Mouse (Mus musculus) kidney, postnatal 0 days (tissue): ENCODE results near the gene Ppp1r1b. TPM values are rescaled to one million over a fixed set of nuclear protein-coding genes. Genes with fewer than 3 reads are reported as not detected.

Source experiments
- ATAC-seq: fragments of 200-750 bp; cut with Nextera tagmentation; replicated peaks from 2 replicates; pipeline ENCODE4 v1.8.0; 2017; ENCODE audit warnings: low read depth, moderate number of reproducible peaks, moderate TSS enrichment, moderate library complexity; ENCODE audit not compliant: low FRiP score
- DNase-seq: peaks from one replicate; pipeline ENCODE4 v3.0.0-alpha.2; 2016; ENCODE audit warnings: low spot score
- H3K27ac ChIP-seq: fragments of 300-500 bp; sonication (generic); 2 replicates; pipeline ENCODE4 v1.5.1; 2014; ENCODE audit warnings: mild to moderate bottlenecking
- H3K27me3 ChIP-seq: fragments of 300-500 bp; sonication (generic); 2 replicates; pipeline ENCODE4 v1.6.1; 2014; ENCODE audit warnings: low read length, mixed read lengths; ENCODE audit not compliant: insufficient read depth
- H3K36me3 ChIP-seq: fragments of 300-500 bp; sonication (generic); 2 replicates; pipeline ENCODE4 v1.6.1; 2014; ENCODE audit warnings: low read length, mixed read lengths; ENCODE audit not compliant: insufficient read depth
- H3K4me1 ChIP-seq: fragments of 300-500 bp; sonication (generic); replicated peaks from 2 replicates; pipeline ENCODE4 v1.6.1; 2014; ENCODE audit warnings: antibody characterized with exemption, low read length, mixed read lengths; ENCODE audit not compliant: insufficient read depth
- H3K4me2 ChIP-seq: fragments of 300-500 bp; sonication (generic); 2 replicates; pipeline ENCODE4 v1.6.1; 2014; ENCODE audit warnings: mild to moderate bottlenecking, low read length, moderate library complexity, mixed read lengths
- H3K4me3 ChIP-seq: fragments of 300-500 bp; sonication (generic); replicated peaks from 2 replicates; pipeline ENCODE4 v1.5.1; 2014; ENCODE audit warnings: low read depth, low read length
- H3K9ac ChIP-seq: fragments of 300-500 bp; sonication (generic); 2 replicates; pipeline ENCODE4 v1.6.1; 2014; ENCODE audit warnings: low read depth, low read length
- H3K9me3 ChIP-seq: fragments of 300-500 bp; sonication (generic); replicated peaks from 2 replicates; pipeline ENCODE4 v1.6.1; 2016; ENCODE audit warnings: low read length, inconsistent platforms, mixed read lengths
- CTCF ChIP-seq: IDR thresholded peaks from 2 replicates; pipeline ENCODE4 v1.5.1; 2016; ENCODE audit warnings: antibody characterized with exemption, low read depth, mild to moderate bottlenecking, moderate library complexity
- WGBS: fragments of 180-500 bp; shearing (Covaris S2); extraction: QIAGEN DNeasy Blood & Tissue Kit; methylation state at CpG from one replicate; pipeline ENCODE4 v1.1.7; 2014; 5-methylcytosine and 5-hydroxymethylcytosine counted together
- polyA plus RNA-seq: library from polyadenylated mRNA; unstranded; fragments of >200 nt; fragmentation: Nextera tagmentation; extraction: Ambion mirVana; gene quantifications from 2 replicates; pipeline ENCODE4 v1.2.1, GENCODE M21; 2015

The Ppp1r1b gene
- polyA plus RNA-seq, 1 experiment from 2014 or later: 12.1 TPM

DNA sequence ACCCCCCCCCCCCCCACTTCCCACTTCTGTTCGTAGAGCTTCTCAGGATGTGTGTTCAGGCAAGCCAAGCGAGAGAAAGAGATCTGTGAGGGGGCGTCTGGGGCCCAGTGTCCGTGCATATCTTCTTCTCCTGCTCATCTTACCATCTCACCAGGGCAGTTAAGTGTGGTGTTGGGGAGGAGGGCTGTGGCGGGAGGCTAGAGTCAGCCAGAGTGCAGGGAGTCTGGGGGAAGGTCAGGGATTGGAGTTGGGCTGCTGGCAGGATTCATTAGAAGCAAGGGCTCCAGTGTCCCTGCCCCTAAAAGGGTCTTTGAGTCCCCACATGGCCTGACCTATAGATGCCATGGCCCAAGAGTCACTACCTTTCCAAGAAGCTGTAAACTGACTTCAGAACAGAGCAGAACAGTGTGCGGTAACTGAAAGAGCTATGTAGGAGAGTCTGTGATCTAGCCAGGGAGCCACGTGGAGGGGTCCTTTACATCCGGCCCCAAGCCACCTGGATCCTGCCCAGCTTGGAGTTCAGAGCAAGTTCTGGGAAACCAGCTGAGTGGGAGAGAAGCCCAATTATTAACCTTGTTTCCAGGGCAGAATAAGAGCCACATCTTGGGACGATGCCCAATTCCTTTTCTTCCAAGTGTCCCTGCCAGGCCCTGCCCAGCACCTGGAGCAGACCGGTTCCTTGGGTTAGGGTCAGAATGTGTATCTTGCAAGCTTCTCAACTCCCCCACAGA lies 24.9 kb upstream of the Ppp1r1b start:
- DNase-seq (no peak), ATAC-seq (no peak)
- Histone ChIP-seq H3K9me3 (no peaks in the 10 kb centered on the region), H3K9ac (no peak overlapping the region), H3K36me3 (no peaks in the 10 kb centered on the region), H3K4me2 (no peak overlapping the region), H3K27me3 (peaks cover 96% of the 10 kb centered on the region), H3K4me1 (peaks cover 13% of the 10 kb centered on the region), H3K27ac (no peak overlapping the region), H3K4me3 (no peak overlapping the region)
- 2% methylated on average over 10 of the region's 10 CpGs for WGBS
- TF ChIP-seq CTCF: no peak

DNA sequence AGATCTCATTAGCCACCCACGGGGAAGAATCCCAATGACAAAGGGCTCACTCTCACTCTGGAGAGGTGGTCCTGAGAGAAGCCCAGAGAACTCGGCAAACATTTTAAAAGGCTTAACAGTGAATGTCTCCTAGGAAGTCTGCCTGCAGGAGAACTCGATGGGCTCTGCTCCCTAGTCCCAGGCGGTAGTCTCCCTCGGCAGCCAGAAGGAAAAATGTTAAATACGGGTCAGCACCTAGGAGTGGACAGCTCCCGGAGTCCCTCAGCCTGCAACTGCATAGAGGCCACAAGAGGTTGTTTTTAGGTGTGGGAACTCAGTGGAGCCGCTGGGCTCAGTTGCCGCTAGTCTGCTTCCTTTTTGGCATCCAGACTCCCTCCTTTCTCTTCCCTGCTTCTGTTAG lies 24.3 kb upstream of the Ppp1r1b start:
- TF ChIP-seq CTCF: no peak

DNA sequence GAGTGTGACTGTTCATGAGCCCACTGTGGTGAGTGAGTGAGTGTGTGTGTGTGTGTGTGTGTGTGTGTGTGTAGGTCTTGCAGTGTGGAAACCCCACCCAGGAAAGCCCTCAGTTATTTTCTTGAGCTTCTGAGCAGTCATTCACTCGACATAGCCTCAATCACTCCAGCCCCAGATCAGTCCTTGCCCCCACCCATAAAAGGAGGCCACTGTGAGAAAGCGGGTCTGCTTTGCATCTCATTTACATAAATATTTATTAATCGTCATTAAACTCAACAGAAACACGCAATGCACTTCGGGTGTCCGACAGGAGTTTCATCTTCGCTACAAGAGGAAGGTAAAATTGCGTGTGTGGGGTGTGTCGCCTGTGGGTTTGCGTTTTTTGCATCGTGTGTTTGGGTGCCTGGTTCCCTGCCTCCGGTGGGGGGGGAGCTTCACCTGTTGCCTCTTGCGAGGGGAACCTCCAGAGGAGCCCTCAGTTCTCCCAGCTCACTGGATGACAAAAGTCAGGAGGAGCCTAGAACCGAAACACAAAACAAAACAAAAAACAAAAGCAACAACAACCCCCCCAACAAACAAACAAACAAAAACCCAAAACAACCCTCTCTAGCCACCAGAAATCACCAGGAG lies 22.9 kb upstream of the Ppp1r1b start:
- Histone ChIP-seq H3K9me3 (no peaks in the 10 kb centered on the region), H3K27me3 (peaks cover 97% of the 10 kb centered on the region), H3K4me1 (peaks cover 14% of the 10 kb centered on the region), H3K36me3 (no peaks in the 10 kb centered on the region), H3K27ac (no peak overlapping the region), H3K4me3 (no peak overlapping the region), H3K4me2 (no peak overlapping the region), H3K9ac (no peak overlapping the region)
- ATAC-seq (no peak), DNase-seq (no peak)
- 2% methylated on average over 14 of the region's 14 CpGs for WGBS
- no peak for TF ChIP-seq CTCF

More for the DNA sequence above, 24.3 kb upstream of the Ppp1r1b start:
- peak; percentile 70 for DNase-seq
- Histone ChIP-seq H3K4me2 (no peak overlapping the region), H3K4me1 (peaks cover 14% of the 10 kb centered on the region), H3K4me3 (no peak overlapping the region), H3K9me3 (no peaks in the 10 kb centered on the region), H3K27me3 (peaks cover 96% of the 10 kb centered on the region), H3K9ac (no peak overlapping the region), H3K36me3 (no peaks in the 10 kb centered on the region), H3K27ac (no peak overlapping the region)
- ATAC-seq: no peak
- under 1% methylated on average over 9 of the region's 9 CpGs for WGBS

DNA sequence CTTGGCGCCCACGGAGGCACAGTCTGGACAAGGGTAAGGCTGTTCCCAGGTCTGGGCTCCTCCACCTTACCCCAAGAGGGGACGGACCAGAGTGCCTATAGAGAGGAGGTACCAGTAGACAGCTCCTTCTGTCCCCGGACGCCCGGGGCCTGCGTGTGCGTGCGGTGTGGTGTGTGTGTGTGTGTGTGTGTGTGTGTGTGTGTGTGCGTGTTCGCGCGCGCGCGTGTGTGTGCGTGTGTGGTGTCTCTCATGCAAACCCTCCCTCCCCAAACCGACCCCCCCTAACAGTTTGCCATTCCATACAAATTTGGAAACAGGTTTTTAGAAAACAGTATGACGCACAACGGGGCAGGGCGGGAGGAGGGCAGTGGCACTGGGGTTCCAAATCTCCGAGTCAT lies 22.4 kb upstream of the Ppp1r1b start:
- TF ChIP-seq CTCF: no peak
- Histone ChIP-seq H3K4me1 (peaks cover 14% of the 10 kb centered on the region), H3K4me2 (no peak overlapping the region), H3K9me3 (no peaks in the 10 kb centered on the region), H3K36me3 (no peaks in the 10 kb centered on the region), H3K27ac (no peak overlapping the region), H3K27me3 (peaks cover 98% of the 10 kb centered on the region), H3K4me3 (no peak overlapping the region), H3K9ac (no peak overlapping the region)
- 2% methylated on average over 21 of the region's 22 CpGs for WGBS
- no peak for ATAC-seq
- no peak for DNase-seq

DNA sequence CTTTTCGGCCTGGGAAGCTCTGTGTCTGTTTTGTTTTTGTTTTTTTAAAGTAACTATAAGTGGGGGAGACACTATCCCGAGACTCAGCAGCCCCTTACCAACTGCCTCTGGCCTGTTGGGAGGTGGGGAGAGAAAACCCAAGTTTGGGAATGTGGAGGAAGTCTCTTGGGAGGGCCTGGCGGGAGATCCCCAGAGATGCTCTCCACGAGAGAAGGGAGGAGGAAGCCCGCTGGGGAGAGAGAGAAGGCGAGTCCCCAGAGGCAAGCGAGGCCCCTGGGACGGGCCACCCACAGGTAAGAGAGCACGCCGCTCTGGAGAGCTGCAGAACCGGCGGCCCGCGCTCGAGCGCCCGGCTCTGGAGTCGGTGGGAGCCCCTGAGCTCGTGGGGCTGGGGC lies 21.5 kb upstream of the Ppp1r1b start:
- ATAC-seq (no peak), DNase-seq (no peak)
- peak overlapping the region; percentile 28; the same call in 1 of the 2 replicates for H3K4me3 ChIP-seq
- H3K27ac ChIP-seq: no peak overlapping the region
- no peak overlapping the region for H3K9ac ChIP-seq
- TF ChIP-seq CTCF: no peak
- H3K4me2 ChIP-seq: peak overlapping the region; percentile 39; the same call in 1 of the 2 replicates
- peaks cover 14% of the 10 kb centered on the region for H3K4me1 ChIP-seq
- no peaks in the 10 kb centered on the region for H3K36me3 ChIP-seq
- WGBS: 1% methylated on average over 19 of the region's 19 CpGs
- H3K27me3 ChIP-seq: peaks cover 98% of the 10 kb centered on the region
- H3K9me3 ChIP-seq: no peaks in the 10 kb centered on the region

DNA sequence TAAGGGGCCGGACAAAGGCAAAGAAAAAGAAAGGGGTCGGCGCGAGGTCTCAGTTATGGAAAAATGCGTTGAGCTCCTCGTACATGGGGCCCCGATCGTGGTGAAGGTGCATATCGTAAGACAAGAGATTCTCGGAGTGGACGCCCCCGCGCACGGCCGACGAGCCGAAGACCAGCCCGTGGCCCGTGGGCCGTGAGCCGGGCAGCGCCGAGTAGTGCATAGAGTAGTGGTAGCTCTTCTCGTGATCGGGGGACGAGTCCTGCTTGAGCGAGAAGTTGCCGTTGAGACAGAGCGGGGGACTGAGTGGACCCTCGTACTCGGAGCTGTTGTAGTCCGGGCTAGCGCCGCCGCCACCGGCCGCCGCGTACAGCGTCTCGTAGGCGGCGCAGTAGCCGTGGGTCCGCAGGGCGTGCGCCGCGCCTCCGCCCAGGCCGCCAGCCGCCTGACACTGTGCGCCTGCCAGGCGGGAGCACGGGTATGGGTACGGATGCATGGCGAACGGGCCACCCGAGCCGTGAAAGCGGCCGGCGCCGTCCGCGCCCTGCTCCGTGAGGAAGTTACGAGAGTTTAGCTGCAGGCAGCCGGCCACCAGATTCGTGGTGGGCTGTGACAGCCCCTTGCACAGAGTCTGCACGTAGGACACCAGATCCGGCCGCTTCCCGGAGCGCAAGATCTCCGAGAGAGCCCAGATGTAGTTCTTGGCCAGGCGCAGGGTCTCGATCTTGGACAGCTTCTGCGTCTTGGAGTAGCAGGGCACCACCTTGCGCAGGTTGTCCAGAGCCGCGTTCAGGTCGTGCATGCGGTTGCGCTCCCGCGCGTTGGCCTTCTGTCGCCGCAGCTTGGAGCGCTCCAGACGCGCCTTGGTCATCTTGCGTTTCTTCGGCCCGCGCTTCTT lies 20.8 kb upstream of the Ppp1r1b start:
- Histone ChIP-seq H3K4me3 (peak overlapping the region; percentile 28), H3K27ac (no peak overlapping the region), H3K4me2 (peak overlapping the region; percentile 39), H3K4me1 (peaks cover 14% of the 10 kb centered on the region), H3K9me3 (no peaks in the 10 kb centered on the region), H3K9ac (no peak overlapping the region), H3K27me3 (peaks cover 93% of the 10 kb centered on the region), H3K36me3 (no peaks in the 10 kb centered on the region)
- no peak for DNase-seq
- no peak for ATAC-seq
- WGBS: under 1% methylated on average over 95 of the region's 97 CpGs
- TF ChIP-seq CTCF: no peak
